Mouse (Mus musculus) forebrain, embryonic 15.5 days (tissue): ENCODE measurements around the gene Fbxw21. TPM values are rescaled to one million over a fixed set of nuclear protein-coding genes. Genes with fewer than 3 reads are reported as not detected.

ENCODE experiments used
- polyA plus RNA-seq: library from polyadenylated mRNA; unstranded; fragments of >200 nt; fragmentation: Nextera tagmentation; extraction: Ambion mirVana; gene quantifications from 2 replicates; pipeline ENCODE4 v1.2.1, GENCODE M21; 2015

The Fbxw21 gene
- polyA plus RNA-seq, 1 experiment from 2014 or later: not detected

Other genes with a start within 250 kb of the Fbxw21 start
- not detected in 2 replicates for gene Tmem89, start 247.4 kb downstream of the Fbxw21 start, polyA plus RNA-seq
- gene Uqcrc1, start 225.4 kb downstream of the Fbxw21 start, polyA plus RNA-seq: 384 and 386 TPM in 2 replicates
- gene Col7a1, start 208.5 kb downstream of the Fbxw21 start, polyA plus RNA-seq: 1.1 and 2.0 TPM in 2 replicates
- not detected in 2 replicates for gene Ucn2, start 176.0 kb downstream of the Fbxw21 start, polyA plus RNA-seq
- 27.3 and 28.0 TPM in 2 replicates for gene Pfkfb4, start 170.3 kb downstream of the Fbxw21 start, polyA plus RNA-seq
- 48.0 and 49.0 TPM in 2 replicates for gene Shisa5, start 123.5 kb downstream of the Fbxw21 start, polyA plus RNA-seq
- 16.5 and 16.7 TPM in 2 replicates for gene Trex1, start 102.3 kb downstream of the Fbxw21 start, polyA plus RNA-seq
- gene Atrip, start 87.9 kb downstream of the Fbxw21 start, polyA plus RNA-seq: 32.0 and 36.5 TPM in 2 replicates
- 17.3 and 18.4 TPM in 2 replicates for gene Ccdc51, start 79.5 kb downstream of the Fbxw21 start, polyA plus RNA-seq
- 568 and 598 TPM in 2 replicates for gene Tma7, start 79.5 kb downstream of the Fbxw21 start, polyA plus RNA-seq
- 20.7 and 23.5 TPM in 2 replicates for gene Plxnb1, start 66.7 kb downstream of the Fbxw21 start, polyA plus RNA-seq
- 0.28 TPM in 1 of 2 replicates, not detected in the other for gene Fbxw13, start 33.9 kb upstream of the Fbxw21 start, polyA plus RNA-seq
- gene Fbxw20, start 72.7 kb upstream of the Fbxw21 start, polyA plus RNA-seq: not detected in 2 replicates
- gene Fbxw14, start 125.6 kb upstream of the Fbxw21 start, polyA plus RNA-seq: not detected in 2 replicates
- gene Fbxw28, start 177.6 kb upstream of the Fbxw21 start, polyA plus RNA-seq: not detected in 2 replicates
- gene Fbxw22, start 242.3 kb upstream of the Fbxw21 start, polyA plus RNA-seq: not detected in 2 replicates